Mouse (Mus musculus) cerebellum, postnatal 25 days (tissue): ENCODE data around the gene Slc38a11.
A peak's percentile ranks its signal among the peaks of the same experiment; 100 is the strongest.

ENCODE experiments used
- DNase-seq, 2 experiments: peaks; one replicate each; pipeline ENCODE4 v3.0.0; 2021; ENCODE audit warnings: mixed read lengths in 2 of 2

Slc38a11 gene

DNA sequence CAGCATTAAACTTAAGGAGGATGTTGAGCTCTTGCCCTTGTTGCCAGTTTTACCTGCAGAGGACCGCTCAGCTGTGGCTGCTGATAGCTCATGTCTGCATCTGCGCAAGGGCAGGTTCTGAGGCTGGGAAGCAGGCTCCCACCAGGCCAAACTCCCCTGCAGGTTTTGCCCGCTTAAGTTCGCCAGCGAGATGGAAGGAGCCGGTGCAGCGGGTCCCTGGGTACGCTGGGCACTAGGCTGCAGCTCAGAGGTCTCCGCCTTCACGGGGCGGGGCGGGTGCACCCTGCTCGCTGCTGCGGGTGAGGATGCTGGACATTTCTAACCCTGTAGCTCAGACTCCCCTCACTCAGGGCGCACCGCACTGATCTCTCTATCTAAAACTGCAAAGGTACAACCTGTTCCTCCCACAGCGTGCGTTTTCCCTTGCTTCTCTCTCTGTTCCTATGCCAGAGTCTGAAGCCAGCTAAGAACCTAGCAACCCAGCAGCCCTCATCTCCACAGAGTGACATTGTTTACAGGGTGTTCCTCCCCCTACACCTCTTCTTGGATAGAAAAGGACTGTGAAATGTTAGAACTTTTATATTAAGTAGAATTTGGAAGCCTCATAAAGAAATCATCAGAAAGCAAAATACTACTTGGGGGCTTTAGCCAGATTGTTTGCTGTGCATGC, at the start of gene Slc38a11:
TSS of gene Slc38a11 (minus strand) at position 207 of the 670 bp plus-strand sequence.
- peak; percentile 9 to 20 for DNase-seq

DNA sequence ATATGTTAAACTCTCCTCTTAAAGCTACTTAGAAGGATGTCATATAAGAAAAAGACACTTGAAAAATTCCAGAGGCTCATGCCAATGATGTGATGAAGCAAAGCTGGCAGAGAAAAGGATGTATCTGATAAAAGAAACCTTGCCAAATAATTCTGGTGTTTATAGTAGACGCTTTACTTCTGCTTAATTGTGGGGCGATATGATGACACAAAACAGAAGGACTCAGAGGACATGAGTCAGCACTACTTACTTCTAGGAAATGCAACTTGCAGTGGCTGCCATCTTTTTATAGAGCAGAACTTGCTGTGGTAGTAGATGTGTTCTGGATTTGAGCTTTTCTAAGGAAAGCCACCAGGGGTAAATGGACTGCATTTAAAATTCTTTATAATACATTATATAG, 43.3 kb upstream of the Slc38a11 start:
- no peak for DNase-seq

DNA sequence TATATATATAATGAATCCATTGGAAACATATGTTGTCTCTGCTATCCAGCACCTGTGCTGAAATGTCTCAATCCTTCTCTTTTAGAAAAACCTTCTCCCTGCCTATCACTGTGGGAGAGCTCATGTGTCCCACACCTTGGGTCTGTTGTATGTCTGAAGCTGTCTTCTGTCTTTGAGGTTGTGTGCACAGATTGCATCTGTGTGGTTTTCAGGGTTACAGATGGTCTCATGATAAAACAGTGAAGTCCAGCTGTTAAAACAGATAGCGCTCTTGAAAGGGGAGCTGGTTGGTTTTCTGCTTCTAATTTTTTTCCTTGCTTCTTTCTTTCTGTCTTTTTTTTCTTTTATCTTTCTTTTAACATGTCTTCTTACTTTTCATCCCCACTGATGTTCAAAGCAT, 41.6 kb upstream of the Slc38a11 start:
- DNase-seq: no peak

DNA sequence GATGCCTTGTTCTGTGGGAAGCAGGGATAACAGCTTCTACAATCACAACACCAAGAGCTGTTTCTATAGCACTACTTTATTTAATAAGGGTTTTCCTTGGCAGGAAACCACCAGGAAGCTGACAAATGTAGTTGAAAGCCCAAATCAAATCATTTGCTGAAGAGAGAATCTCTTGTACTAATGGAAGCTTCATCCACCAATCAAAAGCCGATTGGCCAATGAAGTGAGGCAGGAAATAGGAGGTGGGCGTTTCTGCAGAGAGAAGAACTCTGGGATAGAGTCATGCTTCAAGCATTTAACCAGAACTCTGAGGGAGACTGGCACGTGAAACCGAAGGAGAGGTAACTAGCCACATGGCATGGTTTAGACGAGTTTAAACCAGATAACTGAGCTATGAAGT, 38.2 kb upstream of the Slc38a11 start:
- no peak for DNase-seq

DNA sequence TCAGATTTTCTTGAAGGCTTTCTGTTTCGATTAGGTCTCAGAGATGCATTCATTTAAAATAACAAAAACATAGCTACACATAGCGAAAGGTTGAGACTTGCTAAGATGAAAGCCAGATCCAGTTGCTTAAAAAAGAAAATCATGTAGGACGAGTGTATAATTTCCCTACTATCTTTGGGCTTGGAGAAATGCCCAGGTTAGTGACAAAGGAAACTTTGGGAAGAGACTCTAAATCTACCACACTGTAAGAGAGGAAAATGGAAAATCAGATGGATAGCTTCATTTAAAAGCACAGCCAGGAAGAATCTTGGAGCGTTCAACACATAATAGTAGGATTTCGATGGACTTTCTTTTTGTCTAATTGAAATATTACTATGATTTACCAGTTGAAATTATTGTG, 36.1 kb upstream of the Slc38a11 start:
- DNase-seq: no peak

DNA sequence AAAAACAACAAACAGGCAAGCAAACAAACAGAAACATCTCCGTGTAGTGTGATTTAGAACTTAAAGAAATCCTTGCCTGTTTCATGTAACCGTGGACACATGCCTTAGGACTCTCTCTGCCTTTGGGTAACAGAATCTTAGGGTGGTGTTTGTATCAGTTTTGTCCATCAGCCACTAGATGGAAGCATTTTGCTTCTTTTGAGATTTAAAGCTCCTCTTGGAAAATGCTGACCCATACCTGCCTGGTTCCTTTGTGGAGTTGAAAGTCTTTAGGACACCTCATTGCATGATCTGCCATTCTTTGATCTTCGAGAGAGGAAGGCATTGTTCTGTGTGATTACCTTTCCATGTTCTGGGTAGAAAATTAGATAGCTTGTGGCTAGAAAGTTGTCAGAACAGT, 32.3 kb upstream of the Slc38a11 start:
- peak in 1 of 2 experiments; percentile 5 for DNase-seq

DNA sequence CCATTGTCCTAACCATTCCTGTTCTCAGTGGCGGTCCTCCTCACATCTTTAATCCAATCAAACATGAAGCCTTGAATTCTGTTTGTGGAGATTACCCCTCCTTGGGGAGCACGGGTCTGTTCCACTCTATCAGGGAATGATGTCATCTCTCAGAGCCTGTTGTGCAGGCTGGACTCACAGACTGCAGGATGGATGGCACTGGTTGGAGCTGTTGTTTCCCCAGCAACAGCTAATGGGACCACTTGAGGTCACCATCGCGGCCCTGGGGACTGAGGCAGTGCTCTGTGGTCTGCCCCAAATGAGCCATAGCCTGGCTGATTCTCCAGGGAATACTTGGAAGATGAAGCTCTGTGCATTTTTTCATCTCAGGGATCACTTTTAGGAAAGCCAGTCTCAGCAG, 29.2 kb upstream of the Slc38a11 start:
- DNase-seq: no peak

DNA sequence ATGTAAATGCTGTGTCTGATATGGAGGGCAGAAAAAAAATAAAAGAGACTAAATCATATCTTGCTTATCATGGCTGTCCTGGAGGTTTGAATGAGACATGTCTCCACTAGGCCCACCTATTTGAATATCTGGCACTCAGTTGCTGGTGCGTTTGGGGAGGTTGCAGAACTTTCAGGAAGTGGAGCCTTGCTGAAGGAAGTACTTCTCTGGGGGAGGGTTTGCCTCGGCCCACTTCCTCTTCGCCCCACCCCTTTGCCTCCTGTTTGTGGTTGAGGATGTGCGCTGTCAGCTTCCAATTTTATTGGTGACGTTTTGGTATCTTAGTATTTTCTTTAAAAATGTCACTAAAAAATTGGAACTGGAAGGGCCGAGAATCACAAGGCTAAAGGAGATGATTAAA, 27.5 kb upstream of the Slc38a11 start:
- DNase-seq: no peak

DNA sequence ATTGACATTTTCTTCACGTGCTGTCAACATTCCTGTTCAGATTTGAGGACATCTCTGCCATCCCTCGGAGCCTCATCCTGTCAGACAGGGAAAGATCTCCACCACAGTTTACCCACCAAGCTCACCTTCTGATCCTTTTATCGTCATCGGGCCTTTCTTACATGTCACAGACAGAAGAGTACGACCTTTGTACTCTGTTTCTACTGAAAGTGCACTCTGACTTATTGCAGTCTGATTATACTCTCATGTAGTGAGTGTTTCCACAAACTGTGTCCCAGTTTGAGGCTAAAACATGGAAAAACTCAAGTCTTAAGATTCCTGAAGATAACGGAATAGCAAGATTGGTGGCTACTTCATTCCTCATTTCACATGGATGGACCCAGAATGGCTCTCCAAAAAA, 21.0 kb upstream of the Slc38a11 start:
- DNase-seq: no peak

DNA sequence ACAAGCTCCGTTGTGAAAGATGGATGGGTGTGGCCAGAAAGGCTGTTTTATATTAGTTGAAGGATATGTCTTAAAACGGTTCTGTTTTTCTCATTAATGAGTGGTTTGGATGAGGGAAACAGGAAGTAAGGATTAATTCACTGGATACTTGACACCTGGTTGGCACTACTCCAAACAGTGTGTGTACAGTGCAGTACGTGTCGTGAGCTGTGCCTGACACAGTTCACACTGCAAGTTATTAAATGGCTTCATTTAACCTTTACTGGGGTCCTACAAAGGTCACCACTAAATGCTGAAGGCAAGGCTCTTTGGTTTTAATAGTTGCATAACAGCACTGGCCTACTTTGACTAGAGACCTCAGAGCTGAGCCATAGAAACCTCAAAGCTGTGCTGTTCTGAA, 18.7 kb upstream of the Slc38a11 start:
- no peak for DNase-seq

DNA sequence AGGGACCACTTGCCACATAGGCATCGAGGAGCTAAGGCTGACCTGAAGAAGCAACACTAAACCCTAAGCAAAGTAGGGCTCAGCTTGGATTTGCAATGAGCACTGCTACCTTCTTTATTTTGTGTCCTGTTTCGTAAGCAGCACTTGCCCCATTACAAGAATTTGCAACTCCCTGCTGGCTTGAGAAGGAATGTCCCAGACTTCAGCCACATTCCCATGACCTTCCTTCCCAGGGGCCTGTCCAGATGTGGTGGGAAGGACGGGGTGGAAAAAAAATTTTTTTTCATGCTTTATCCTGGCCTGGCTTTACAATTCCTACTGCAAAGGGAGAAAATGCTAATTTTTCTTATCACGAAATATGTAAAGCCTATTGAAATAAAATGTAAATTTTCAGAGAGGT, 14.6 kb upstream of the Slc38a11 start:
- DNase-seq: no peak

DNA sequence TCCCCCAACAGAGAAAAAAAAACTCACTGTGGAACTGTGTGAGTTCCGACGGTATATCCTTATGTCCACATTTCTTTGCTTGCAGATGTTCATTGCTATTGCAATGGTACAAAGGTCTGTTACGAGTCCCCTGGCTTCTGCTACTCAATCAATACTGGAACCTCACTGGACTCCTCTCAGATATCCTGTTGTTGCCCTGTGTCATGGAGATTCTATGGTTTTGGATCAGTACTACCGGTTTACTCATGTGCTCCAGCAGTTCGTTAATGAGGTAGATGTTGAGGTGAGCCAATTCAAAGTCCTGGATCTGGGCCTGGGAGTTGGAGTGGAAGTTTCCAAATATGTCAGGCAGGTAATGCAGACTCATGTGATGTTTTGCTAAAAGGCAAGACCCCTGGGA, 10.6 kb upstream of the Slc38a11 start:
- DNase-seq: no peak

DNA sequence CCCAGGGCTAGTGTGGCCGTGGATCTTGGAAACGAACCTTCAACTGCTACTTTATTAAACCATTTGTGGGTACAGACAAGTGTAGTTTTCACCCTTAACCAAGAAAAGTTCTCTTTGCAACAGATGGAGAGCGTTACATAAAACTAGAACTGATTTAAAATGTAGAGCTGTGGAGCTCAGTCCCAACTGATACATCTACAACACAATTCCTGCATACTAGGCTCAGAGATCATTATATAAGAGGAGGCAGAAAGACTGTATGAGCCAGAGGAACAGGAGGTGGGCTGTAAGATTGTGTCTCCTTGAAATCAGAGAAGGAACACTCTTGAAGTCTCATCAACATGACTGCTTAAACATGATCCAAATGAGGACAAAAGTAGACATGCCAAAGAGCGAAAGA, 9.2 kb upstream of the Slc38a11 start:
- no peak for DNase-seq

DNA sequence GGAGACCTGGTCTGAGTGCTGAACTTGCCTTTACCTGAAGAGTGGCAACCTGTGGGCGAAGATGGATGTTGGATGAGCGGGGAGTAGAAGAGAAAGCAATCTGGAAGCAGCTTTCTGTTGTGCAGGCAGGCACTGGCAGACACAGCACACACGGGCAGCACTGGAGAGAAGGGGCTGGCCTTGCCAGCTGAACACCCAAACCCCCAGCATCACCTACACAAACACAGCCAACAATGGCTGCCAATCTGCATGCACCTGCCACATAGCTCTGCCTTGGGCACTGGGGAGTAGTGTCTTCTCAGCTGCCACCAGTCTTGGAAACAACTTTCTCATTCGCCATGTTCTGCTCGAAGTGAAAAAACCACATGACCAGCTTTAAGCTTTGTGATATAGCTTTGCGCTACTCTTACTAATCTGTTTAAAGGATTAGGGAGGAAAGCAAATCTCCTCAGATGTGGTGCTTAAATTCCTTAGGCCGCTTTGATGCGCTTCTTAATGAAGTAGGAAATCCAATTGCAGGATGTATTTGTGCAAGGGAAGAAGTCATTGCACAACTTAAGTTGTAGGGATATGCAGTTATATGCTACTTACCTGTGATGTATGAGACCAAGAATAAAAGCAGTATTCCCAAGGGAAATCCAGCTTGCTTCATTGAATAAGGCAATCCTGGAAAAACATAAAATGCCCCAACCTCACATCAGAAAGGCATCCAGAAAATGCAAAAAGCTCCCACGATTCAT, 2.9 kb downstream of the Slc38a11 start:
- no peak for DNase-seq

DNA sequence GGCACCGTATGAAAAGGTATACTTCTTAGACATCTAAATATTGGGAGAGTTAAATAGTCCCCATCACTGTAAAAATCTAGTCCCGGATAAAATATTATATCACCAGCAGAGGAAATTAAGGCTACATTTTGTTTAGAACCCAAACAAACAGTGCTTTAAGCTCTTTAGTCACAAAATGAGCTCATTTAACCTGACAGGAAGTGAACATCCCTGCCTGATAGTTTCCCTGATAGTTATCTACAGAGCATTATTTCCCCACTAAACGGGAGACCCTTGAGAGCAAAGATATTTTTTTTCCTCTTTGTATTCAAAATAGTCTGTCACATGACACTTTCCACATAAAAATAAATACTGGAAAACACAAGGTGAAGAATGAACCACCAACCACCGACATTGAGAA, 16.5 kb downstream of the Slc38a11 start:
- no peak for DNase-seq

DNA sequence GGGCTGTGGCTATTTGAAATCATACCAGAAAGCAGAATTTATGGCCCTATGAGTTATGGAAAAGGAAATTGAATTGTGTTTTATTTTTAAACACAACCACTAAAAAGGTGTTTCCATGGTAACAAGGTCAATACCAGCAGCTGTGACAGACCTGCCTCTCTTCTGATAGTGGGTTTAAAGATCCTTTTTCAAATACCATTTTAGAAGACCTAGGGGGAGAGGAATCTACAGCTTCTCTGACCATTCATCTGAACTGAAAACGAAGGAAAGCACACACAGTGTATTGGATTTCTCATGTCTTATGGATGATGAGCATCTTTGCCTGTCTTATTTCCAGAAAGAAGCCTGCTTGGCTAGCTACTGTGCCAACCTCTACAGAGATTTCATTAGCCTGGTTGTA, 16.9 kb downstream of the Slc38a11 start:
- DNase-seq: no peak

DNA sequence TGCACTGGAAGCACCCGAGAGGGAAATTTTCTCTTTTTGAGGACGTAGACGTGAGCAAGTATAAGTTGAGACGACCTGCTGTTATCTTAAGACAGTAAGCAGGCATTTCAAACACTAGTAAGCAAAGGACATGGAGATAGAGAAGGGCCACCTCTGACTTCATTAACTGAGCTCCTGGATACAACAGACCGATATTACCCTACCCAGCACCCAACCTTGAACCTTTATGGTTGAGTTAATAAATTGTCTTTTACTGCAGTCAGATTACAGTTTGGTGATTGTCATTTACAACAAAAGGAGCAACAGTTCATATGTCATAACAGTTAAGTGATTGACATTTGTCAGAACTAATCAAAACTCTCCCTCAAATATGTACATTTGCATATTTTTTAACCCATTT, 17.8 kb downstream of the Slc38a11 start:
- no peak for DNase-seq

DNA sequence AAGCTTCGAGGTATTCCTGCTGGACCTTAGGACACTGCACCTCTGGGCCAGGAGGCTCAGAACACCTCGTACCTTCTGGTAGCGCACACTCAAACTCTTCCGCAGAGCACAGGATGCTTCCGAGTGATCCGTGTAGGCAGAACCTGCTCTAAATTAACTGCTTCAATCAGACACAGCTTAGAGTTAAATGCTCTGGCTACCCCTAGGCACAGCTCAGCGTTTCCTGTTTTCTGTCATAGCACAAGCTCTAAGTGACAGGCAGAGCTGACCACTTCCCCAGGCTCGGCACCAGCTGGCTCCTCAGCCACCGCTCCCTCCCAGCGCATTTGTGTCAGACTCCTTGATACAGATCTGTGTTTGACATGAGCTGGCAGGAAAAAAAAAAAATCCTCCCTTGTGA, 21.8 kb downstream of the Slc38a11 start:
- no peak for DNase-seq

DNA sequence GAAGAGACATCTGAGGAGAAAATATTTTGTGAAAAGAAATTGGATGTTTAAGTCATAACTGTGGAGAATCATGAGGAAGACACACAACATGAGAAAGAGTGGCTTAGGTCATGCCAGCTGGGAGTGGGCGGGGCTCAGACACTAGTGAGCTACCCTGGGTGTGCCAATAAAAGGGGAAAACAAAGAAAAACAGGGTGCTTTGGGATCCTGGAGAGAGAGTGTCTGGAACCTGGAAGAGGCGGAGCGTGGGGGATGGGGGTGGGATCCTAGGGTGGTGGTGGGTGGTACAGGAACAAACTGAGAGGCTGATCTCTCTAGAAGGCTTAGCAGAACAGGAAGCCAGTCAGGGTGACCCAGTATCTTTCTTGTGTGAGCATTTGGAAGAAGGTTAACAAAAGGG, 23.0 kb downstream of the Slc38a11 start:
- DNase-seq: no peak

DNA sequence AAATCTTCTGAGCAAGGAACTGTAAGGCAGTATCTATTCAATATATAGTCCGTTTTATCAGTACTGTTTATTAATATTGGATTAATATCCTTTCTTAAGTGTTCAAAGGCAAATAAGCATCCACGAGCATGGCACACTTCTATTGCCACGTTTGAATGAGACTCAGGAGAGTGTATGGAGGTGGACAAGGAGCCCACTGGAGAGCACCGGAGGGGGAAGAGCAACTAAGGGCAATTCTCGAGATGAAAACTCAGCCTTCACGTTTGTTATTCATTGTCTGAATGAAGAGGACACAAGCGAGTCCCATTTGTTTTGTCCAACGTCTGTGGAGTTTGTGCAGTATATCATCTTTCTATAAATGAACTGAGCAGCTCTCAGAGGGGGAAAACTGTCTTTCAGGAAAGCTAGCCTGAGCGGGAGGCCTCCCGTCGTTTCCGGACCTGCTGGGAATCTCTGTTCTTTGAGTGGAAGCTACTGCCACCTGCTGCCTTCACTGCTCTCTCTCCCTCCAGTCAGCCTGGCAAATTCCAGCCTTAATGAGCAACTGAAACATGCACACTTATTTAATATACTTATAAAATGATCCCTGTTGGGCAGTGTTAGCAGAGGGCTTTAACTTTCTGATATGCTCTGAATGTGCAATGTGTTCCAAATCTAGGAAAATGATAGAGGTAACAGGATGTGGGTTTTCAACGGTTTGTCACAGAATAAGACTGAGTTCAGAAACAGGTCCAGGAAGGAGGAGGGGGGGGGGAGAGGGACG, 26.3 kb downstream of the Slc38a11 start:
- peak; percentile 30 to 55 for DNase-seq

DNA sequence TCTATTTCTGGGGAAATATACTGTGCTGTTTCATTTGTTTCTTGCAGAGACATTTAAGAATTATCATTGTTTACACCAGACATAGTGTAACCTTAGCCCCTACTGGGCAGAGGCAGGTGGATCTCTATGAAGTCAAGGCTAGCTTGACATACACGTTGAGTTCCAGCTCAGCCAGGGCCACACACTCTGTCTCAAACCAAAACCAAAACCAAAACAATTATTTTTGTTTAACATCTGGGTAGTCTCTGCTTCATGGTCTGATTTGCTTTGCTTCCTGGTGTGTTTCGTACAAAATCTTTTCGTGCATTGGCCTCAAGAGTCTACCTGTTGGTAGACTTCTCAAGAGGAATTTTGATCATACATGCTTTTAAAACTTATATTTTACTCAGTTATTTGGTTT, 27.2 kb downstream of the Slc38a11 start:
- DNase-seq: no peak

DNA sequence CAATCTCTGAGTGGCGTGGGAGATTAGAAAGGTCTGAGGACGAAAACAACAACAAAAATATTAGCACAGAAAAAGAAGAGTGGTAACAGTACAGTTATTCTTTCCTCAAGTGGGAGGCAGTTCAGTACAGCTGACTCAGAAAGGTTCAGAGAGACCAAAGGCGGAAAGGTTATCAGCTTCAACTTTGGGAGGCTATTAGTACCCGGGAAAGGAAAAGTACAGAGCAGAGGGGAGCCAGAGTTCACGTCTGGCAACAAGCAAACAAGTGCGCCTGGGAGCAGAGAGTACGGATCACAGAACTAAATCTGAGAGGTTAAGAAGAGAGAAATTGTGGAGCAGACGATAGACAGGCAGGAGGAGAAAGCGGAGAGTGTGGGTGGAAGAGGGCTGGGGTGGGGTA, 29.7 kb downstream of the Slc38a11 start:
- no peak for DNase-seq

DNA sequence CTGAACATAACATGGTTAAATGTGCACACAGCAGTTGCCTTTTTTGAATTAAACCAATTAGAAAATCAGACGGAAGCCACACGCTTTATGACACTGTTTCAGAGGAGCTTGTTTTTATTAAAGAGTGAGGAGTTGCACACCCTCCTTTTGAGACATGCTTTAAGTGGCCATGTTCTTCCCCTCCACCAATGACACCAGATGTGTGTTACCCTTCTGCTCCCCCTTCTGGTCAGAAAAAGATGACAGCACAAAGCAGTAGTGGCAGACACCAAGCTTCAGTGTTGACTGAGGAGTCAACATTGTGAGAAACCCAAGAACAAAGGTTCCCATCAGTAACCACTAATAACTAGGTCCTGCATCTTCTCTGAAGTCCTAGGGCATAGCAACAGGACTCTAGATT, 32.5 kb downstream of the Slc38a11 start:
- DNase-seq: no peak
